Mouse (Mus musculus) neural tube, embryonic 11.5 days (tissue): ENCODE results near the gene Golga1. TPM values are rescaled to one million over a fixed set of nuclear protein-coding genes. Genes with fewer than 3 reads are reported as not detected.

Experiments used
- ATAC-seq: fragments of 200-750 bp; cut with Nextera tagmentation; 2 replicates; pipeline ENCODE4 v1.8.0; 2017; ENCODE audit warnings: moderate number of reproducible peaks, mild to moderate bottlenecking, moderate TSS enrichment, moderate library complexity; ENCODE audit not compliant: insufficient read depth, low FRiP score, low TSS enrichment
- DNase-seq: peaks from one replicate; pipeline ENCODE4 v3.0.0-alpha.2; 2015; ENCODE audit warnings: low spot score
- H3K27ac ChIP-seq: fragments of 300-500 bp; sonication (generic); 2 replicates; pipeline ENCODE4 v1.5.1; 2014; ENCODE audit warnings: low read depth, mild to moderate bottlenecking, low read length
- H3K27me3 ChIP-seq: fragments of 300-500 bp; sonication (generic); 2 replicates; pipeline ENCODE4 v1.6.1; 2014; ENCODE audit warnings: mild to moderate bottlenecking, low read length, mixed read lengths; ENCODE audit not compliant: control insufficient read depth, insufficient read depth
- H3K36me3 ChIP-seq: fragments of 300-500 bp; sonication (generic); 2 replicates; pipeline ENCODE4 v1.6.1; 2014; ENCODE audit warnings: mild to moderate bottlenecking, low read length, moderate library complexity, mixed read lengths; ENCODE audit not compliant: control insufficient read depth, insufficient read depth
- H3K4me1 ChIP-seq: fragments of 300-500 bp; sonication (generic); 2 replicates; pipeline ENCODE4 v1.6.1; 2014; ENCODE audit warnings: low read length, mixed read lengths; ENCODE audit not compliant: control insufficient read depth, insufficient read depth
- H3K4me2 ChIP-seq: fragments of 300-500 bp; sonication (generic); 2 replicates; pipeline ENCODE4 v1.6.1; 2014; ENCODE audit warnings: low read depth, mild to moderate bottlenecking, moderate library complexity
- H3K4me3 ChIP-seq: fragments of 300-500 bp; sonication (generic); 2 replicates; pipeline ENCODE4 v1.5.1; 2014; ENCODE audit warnings: low read depth, low read length
- H3K9ac ChIP-seq: fragments of 300-500 bp; sonication (generic); 2 replicates; pipeline ENCODE4 v1.6.1; 2014; ENCODE audit warnings: mild to moderate bottlenecking, low read length
- H3K9me3 ChIP-seq: fragments of 300-500 bp; sonication (generic); 2 replicates; pipeline ENCODE4 v1.6.1; 2016; ENCODE audit warnings: low read length; ENCODE audit not compliant: control insufficient read depth
- WGBS: fragments of 180-500 bp; shearing (Covaris S2); extraction: QIAGEN DNeasy Blood & Tissue Kit; methylation state at CpG from one replicate; pipeline ENCODE4 v1.1.7; 2014; 5-methylcytosine and 5-hydroxymethylcytosine counted together
- polyA plus RNA-seq: library from polyadenylated mRNA; unstranded; fragments of >200 nt; fragmentation: Nextera tagmentation; extraction: Ambion mirVana; gene quantifications from 2 replicates; pipeline ENCODE4 v1.2.1, GENCODE M21; 2014

Gene Golga1
- polyA plus RNA-seq, 1 experiment from 2014 or later = 33.7 TPM

DNA sequence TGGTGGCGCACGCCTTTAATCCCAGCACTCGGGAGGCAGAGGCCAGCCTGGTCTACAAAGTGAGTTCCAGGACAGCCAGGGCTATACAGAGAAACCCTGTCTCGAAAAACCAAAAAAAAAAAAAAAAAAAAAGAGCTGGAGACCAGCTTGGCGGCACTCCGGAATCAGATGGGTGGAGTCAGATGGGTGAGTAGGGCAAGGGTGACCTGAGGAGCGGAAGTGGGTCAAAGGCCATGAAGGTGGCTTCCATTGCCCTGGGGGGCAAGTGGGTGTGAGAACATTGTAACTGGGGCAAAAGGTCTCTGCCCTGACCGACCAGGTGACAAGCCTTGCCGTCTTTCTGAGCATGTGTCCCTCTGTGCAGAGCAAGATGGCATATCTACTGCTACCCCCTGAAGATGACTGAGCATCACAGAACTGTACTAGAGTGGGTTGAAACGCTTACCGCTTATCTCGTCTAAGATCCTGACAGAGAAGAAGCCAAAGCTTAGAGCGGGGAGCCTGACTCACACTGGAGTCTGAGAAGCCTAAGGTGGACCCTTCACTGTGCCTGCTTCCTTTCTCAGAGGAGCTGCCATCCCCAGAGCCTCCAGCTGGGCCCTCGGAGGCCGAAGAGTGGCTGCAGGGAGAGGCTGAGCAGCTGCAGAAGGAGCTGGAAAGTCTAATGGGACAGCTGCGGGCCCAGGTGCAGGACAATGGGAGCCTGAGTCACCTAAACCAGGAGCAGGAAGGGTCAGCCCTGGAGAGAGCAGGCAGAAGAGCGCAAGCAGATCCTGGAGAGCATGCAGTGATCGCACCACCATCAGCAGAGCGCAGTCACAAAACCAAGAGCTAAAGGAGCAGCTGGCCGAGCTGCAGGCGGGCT, 89.2 kb downstream of the Golga1 start:
- no peak for ATAC-seq
- H3K4me1 ChIP-seq = no peaks in the 10 kb centered on the region
- H3K4me3 ChIP-seq = no peak overlapping the region
- H3K9me3 ChIP-seq = no peaks in the 10 kb centered on the region
- DNase-seq = no peak
- H3K27ac ChIP-seq = no peak overlapping the region
- no peak overlapping the region for H3K4me2 ChIP-seq
- no peaks in the 10 kb centered on the region for H3K27me3 ChIP-seq
- WGBS = 85% methylated on average over 20 of the region's 21 CpGs
- H3K9ac ChIP-seq = no peak overlapping the region
- no peaks in the 10 kb centered on the region for H3K36me3 ChIP-seq

DNA sequence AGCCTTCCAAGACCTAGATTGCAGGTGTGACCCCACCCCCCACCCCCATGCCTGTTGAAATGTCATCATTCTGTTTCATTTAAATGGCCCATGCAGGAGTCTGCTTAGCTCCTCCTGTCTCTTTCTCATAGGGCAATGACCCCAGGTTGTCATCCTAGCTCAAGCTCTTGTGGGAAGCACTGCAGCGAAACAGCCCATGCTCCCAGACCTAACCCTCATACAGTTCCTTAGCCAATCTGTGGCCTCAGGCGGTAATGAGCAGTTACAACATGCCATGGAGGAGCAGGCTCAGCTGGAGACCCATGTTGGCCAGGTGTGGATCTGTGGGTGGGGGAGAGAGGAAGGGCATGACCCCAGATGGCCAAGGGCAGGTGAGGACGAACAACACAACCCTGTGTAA, 90.2 kb downstream of the Golga1 start:
- no peaks in the 10 kb centered on the region for H3K4me1 ChIP-seq
- DNase-seq (no peak), ATAC-seq (no peak)
- no peak overlapping the region for H3K27ac ChIP-seq
- no peaks in the 10 kb centered on the region for H3K36me3 ChIP-seq
- no peaks in the 10 kb centered on the region for H3K27me3 ChIP-seq
- H3K9me3 ChIP-seq = no peaks in the 10 kb centered on the region
- H3K4me2 ChIP-seq = no peak overlapping the region
- H3K9ac ChIP-seq = no peak overlapping the region
- 88% methylated on average over 3 of the region's 3 CpGs for WGBS
- no peak overlapping the region for H3K4me3 ChIP-seq

DNA sequence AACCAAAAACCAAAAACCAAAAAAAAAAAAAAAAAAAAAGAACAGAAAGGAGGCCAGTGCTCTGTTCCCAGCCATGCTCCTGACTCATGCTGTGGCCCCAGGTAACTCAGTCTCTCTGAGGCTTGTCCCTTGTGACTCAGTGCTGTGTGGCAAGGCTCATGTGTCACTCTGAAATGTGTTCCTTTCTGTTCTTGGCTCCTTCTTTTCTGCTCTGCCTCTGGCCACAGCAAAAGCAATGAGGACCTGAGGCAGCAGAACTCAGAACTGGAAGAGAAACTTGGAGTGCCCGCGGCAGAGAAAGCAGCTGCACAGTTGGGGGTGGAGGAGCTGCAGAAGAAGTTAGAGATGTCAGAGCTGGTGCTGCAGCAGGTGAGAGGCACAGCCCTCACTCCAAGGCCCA, 91.2 kb downstream of the Golga1 start:
- Histone ChIP-seq H3K9ac (no peak overlapping the region), H3K4me2 (no peak overlapping the region), H3K4me3 (no peak overlapping the region), H3K4me1 (no peaks in the 10 kb centered on the region), H3K36me3 (no peaks in the 10 kb centered on the region), H3K27me3 (no peaks in the 10 kb centered on the region), H3K9me3 (no peaks in the 10 kb centered on the region), H3K27ac (no peak overlapping the region)
- DNase-seq = no peak
- ATAC-seq = no peak
- 39% methylated on average over 2 of the region's 2 CpGs for WGBS

DNA sequence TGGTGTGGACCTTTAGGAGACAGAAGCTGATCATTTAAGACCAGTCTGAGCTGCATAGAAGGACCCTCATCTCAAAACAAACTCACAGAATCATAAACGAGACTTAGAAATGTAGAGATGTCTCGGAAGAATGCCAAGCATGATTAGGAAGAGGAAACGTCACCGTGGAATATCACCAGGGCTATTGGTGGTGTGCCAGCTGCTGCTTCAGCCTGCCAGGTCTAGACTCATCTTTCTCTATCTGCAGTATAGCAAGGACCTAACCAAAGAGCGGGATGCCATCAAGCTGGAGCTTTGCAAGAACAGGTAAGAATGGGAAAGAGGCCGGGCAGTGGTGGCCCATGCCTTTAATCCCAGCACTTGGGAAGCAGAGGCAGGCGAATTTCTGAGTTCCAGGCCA, 91.6 kb downstream of the Golga1 start:
- H3K9me3 ChIP-seq = no peaks in the 10 kb centered on the region

DNA sequence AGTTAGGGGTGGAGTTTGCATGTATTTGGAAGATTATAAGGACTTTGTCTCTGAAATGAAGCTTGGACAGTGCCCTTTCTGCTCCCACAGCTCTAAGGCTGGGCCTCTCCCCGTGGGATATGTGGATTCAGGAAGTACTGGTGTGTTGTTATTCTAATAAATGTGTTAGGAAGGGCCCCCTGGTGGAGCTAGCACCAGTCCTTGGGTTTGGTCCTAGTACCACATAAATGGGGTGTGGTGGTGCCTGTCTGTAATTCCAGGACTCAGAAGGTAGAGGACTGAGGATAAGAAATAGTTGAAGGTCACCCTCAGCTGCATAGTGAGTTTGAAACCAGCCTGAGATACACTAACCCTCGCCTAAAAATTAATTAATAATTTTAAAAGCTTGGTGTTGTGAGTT, 92.1 kb downstream of the Golga1 start:
- 32% methylated on average over 2 of the region's 2 CpGs for WGBS
- Histone ChIP-seq H3K4me3 (no peak overlapping the region), H3K4me2 (no peak overlapping the region), H3K9me3 (no peaks in the 10 kb centered on the region), H3K4me1 (no peaks in the 10 kb centered on the region), H3K36me3 (no peaks in the 10 kb centered on the region), H3K27me3 (no peaks in the 10 kb centered on the region), H3K9ac (no peak overlapping the region), H3K27ac (no peak overlapping the region)
- no peak for ATAC-seq
- DNase-seq = no peak

More for the DNA sequence above, 91.6 kb downstream of the Golga1 start:
- Histone ChIP-seq H3K9ac (no peak overlapping the region), H3K27ac (no peak overlapping the region), H3K27me3 (no peaks in the 10 kb centered on the region), H3K4me2 (no peak overlapping the region), H3K36me3 (no peaks in the 10 kb centered on the region), H3K4me1 (no peaks in the 10 kb centered on the region), H3K4me3 (no peak overlapping the region)
- DNase-seq = no peak
- 84% methylated on average over 7 of the region's 7 CpGs for WGBS
- ATAC-seq = no peak

DNA sequence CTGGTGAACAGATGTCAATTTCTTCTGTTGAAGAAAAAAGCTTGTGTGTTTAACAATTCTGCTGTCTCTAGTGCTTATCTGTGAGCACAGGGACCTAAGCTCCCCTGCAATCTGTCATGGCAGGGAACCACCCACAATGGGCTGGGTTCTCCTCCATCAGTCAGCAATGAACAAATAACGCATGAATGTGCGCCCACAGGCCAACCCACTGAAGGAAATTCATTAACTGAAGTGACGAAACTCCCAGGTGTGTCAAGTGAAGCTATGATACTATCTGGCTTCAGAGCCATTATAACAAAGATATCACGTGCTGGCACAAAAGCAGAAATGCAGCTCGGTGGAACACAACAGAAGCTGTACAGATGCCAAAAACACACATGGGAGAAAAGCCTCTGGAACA, 95.3 kb downstream of the Golga1 start:
- 90% methylated on average over 5 of the region's 5 CpGs for WGBS

DNA sequence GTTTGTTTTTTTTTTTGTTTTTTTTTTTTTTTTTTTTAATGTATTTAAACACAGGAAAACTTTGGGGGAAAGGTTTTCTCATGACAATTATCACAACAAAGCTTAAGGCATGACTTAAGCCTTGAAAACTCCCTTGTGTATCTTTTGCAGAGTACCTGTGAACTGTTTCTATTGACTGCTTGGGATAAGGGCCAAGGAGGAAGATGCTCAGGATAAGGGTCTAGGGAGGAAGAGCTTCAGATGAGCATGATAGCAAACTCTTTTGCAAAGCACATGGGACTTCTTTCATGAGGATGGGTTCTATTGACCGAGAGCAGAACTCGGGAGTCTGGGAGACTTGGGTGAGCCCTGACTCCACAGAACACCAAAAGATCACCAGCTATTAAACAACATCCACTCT, 95.7 kb downstream of the Golga1 start:
- H3K4me3 ChIP-seq = no peak overlapping the region
- ATAC-seq = no peak
- no peak overlapping the region for H3K4me2 ChIP-seq
- DNase-seq = no peak
- H3K9ac ChIP-seq = no peak overlapping the region
- no peak overlapping the region for H3K27ac ChIP-seq
- no peaks in the 10 kb centered on the region for H3K27me3 ChIP-seq
- H3K4me1 ChIP-seq = no peaks in the 10 kb centered on the region
- no peaks in the 10 kb centered on the region for H3K36me3 ChIP-seq
- no peaks in the 10 kb centered on the region for H3K9me3 ChIP-seq
- WGBS = 100% methylated on average over 2 of the region's 2 CpGs

More for the DNA sequence above, 95.3 kb downstream of the Golga1 start:
- DNase-seq (no peak), ATAC-seq (no peak)
- Histone ChIP-seq H3K36me3 (no peaks in the 10 kb centered on the region), H3K9me3 (no peaks in the 10 kb centered on the region), H3K9ac (no peak overlapping the region), H3K27ac (no peak overlapping the region), H3K27me3 (no peaks in the 10 kb centered on the region), H3K4me1 (no peaks in the 10 kb centered on the region), H3K4me3 (no peak overlapping the region), H3K4me2 (no peak overlapping the region)

Other genes starting within 250 kb of the Golga1 start
- gene Nr6a1, start 137.9 kb downstream of the Golga1 start, polyA plus RNA-seq = 5.8 and 6.4 TPM in 2 replicates
- gene Olfml2a, start 133.6 kb downstream of the Golga1 start, polyA plus RNA-seq = 2.4 and 3.1 TPM in 2 replicates
- gene Wdr38, start 68.1 kb downstream of the Golga1 start, polyA plus RNA-seq = 1.1 and 1.4 TPM in 2 replicates
- gene Arpc5l, start 60.2 kb downstream of the Golga1 start, polyA plus RNA-seq = 131 and 133 TPM in 2 replicates
- gene Rpl35, start 59.9 kb downstream of the Golga1 start, polyA plus RNA-seq = 909 and 937 TPM in 2 replicates
- gene Scai, start 125.2 kb upstream of the Golga1 start, polyA plus RNA-seq = 7.7 and 12.4 TPM in 2 replicates
- gene Ppp6c, start 160.9 kb upstream of the Golga1 start, polyA plus RNA-seq = 90.3 and 93.9 TPM in 2 replicates